Mouse (Mus musculus) thymus, adult 2 months (tissue): ENCODE measurements around the gene Stxbp3.

Experiments used
- CTCF ChIP-seq: fragments of 200-500 bp; IDR thresholded peaks from 2 replicates; pipeline ENCODE4 v1.5.1; 2012; ENCODE audit warnings: mild to moderate bottlenecking, control low read depth, low read length, moderate library complexity, borderline replicate concordance; ENCODE audit not compliant: control insufficient read depth, poor library complexity, insufficient read depth; ENCODE audit errors: extremely low read depth
- POLR2A ChIP-seq: fragments of 200-500 bp; IDR thresholded peaks from 2 replicates; pipeline ENCODE4 v1.6.1; 2012; ENCODE audit warnings: mild to moderate bottlenecking, low read length, control low read depth, moderate library complexity; ENCODE audit not compliant: control insufficient read depth, poor library complexity, insufficient read depth; ENCODE audit errors: extremely low read depth

GRCm38 (mm10) chr3:108751691-108752090 is 88.6 kb downstream of the Stxbp3 start:
- TF ChIP-seq POLR2A (no peak), CTCF (no peak)
